Mouse (Mus musculus): ENCODE results near the gene Olfr1045. TPM values are rescaled to one million over a fixed set of nuclear protein-coding genes. Genes with fewer than 3 reads are reported as not detected.
"Not testable (repeated sequence)": the region's sequence is repeated elsewhere in the genome, so short reads cannot be mapped to it uniquely, and the experiment has no call there.

The Olfr1045 gene
- polyA plus RNA-seq, 2 experiments: not detected

GRCm38 (mm10) chr2:86179950-86180349, 22.9 kb downstream of the Olfr1045 start:
- Histone ChIP-seq H3K27ac (replicated peaks; ENCODE audit: low read depth, low read length) (no peak overlapping the region), H3K4me1 (ENCODE audit: control insufficient read depth, insufficient read depth, low read length) (no peaks in the 10 kb centered on the region), H3K9me3 (ENCODE audit: control insufficient read depth, low read length) (no peaks in the 10 kb centered on the region), H3K27me3 (ENCODE audit: control insufficient read depth, insufficient read depth, low read length) (no peaks in the 10 kb centered on the region), H3K4me2 (replicated peaks; ENCODE audit: low read depth, low read length, severe bottlenecking) (no peak overlapping the region), H3K36me3 (ENCODE audit: control insufficient read depth, insufficient read depth, low read length) (no peaks in the 10 kb centered on the region), H3K9ac (ENCODE audit: low read depth, low read length, severe bottlenecking) (no peak overlapping the region), H3K4me3 (replicated peaks; ENCODE audit: low read length) (no peak overlapping the region)
- DNase-seq (ENCODE audit: low spot score) (no peak), ATAC-seq (ENCODE audit: low FRiP score, low read depth) (no peak)
- 69% methylated on average over 3 of the region's 3 CpGs for WGBS
- TF ChIP-seq POLR2A (IDR thresholded peaks at IDR 0.05; ENCODE audit: borderline replicate concordance, extremely low read depth, insufficient read depth, insufficient read length): no peak

DNA sequence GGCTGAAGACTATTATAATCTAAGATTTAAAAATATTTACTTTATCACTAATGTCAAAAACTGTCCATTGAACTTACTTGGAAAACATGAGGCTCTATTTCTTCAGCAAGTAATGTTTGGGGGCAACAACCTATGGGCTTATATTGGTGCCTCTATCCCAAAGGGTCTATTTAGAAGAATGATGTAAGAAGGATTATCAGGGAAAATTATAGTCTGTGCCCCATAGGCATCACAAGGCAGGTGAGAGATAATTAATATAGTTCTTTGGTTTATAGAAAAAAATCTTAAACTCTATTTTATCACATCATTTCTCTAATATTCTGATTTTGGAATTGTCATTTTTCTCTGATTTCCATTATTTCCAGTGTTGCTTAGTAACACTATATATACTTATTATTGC, 25.1 kb downstream of the Olfr1045 start, which contains the start of gene Olfr1044:
Gene Olfr1044 (minus strand): TSS at position 101 of the 400 bp plus-strand sequence.
- Histone ChIP-seq H3K36me3 (ENCODE audit: control insufficient read depth, insufficient read depth, low read length) (no peaks in the 10 kb centered on the region), H3K4me3 (replicated peaks; ENCODE audit: low read length) (no peak within 1 kb of the TSS), H3K27ac (replicated peaks; ENCODE audit: low read depth, low read length) (no peak within 1 kb of the TSS), H3K4me1 (ENCODE audit: control insufficient read depth, insufficient read depth, low read length) (no peaks in the 10 kb centered on the region), H3K4me2 (replicated peaks; ENCODE audit: low read depth, low read length, severe bottlenecking) (no peak within 1 kb of the TSS), H3K9me3 (ENCODE audit: control insufficient read depth, low read length) (no peaks in the 10 kb centered on the region), H3K27me3 (ENCODE audit: control insufficient read depth, insufficient read depth, low read length) (no peaks in the 10 kb centered on the region), H3K9ac (ENCODE audit: low read depth, low read length, severe bottlenecking) (no peak within 1 kb of the TSS)
- ATAC-seq (ENCODE audit: low FRiP score, low read depth) (no peak), DNase-seq (ENCODE audit: low spot score) (no peak)
- TF ChIP-seq POLR2A (IDR thresholded peaks at IDR 0.05; ENCODE audit: borderline replicate concordance, extremely low read depth, insufficient read depth, insufficient read length): no peak

DNA sequence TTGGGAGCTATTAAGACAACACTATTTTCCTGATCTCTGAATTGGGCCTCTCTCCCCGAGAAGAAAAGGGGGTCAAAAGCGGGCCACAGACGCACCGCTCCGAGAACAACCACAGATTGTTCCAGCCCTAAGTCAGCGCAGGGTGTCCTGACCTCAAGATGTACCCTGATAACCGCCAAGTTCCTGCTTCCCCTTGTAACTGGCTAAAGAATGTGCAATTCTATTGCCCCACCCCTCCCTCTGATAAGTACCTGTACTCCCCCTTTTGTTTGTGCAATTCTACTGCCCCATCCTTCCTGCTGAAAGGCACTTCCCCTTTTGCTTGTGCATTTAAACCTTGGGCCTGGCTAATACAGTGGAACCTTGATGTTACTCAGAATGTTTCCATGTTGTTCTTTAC, 27.4 kb downstream of the Olfr1045 start:
- not testable (repeated sequence) for DNase-seq (ENCODE audit: low spot score); H3K9ac ChIP-seq (ENCODE audit: low read depth, low read length, severe bottlenecking); ATAC-seq (ENCODE audit: low FRiP score, low read depth); H3K4me1 ChIP-seq (ENCODE audit: control insufficient read depth, insufficient read depth, low read length); H3K4me2 ChIP-seq (replicated peaks; ENCODE audit: low read depth, low read length, severe bottlenecking); H3K36me3 ChIP-seq (ENCODE audit: control insufficient read depth, insufficient read depth, low read length); H3K9me3 ChIP-seq (ENCODE audit: control insufficient read depth, low read length); H3K27me3 ChIP-seq (ENCODE audit: control insufficient read depth, insufficient read depth, low read length); H3K27ac ChIP-seq (replicated peaks; ENCODE audit: low read depth, low read length); H3K4me3 ChIP-seq (replicated peaks; ENCODE audit: low read length)
- WGBS: 86% methylated on average over 7 of the region's 7 CpGs

GRCm38 (mm10) chr2:86167422-86167821, 35.4 kb downstream of the Olfr1045 start, which contains the start of gene Olfr1043:
TSS of gene Olfr1043 (minus strand) at chr2:86167522.
- H3K27ac ChIP-seq (replicated peaks; ENCODE audit: low read depth, low read length): no peak within 1 kb of the TSS
- H3K9me3 ChIP-seq (ENCODE audit: control insufficient read depth, low read length): no peaks in the 10 kb centered on the region
- WGBS: 84% methylated on average over 2 of the region's 2 CpGs
- H3K4me1 ChIP-seq (ENCODE audit: control insufficient read depth, insufficient read depth, low read length): no peaks in the 10 kb centered on the region
- DNase-seq (ENCODE audit: low spot score): no peak
- H3K4me3 ChIP-seq (replicated peaks; ENCODE audit: low read length): no peak within 1 kb of the TSS
- no peaks in the 10 kb centered on the region for H3K27me3 ChIP-seq (ENCODE audit: control insufficient read depth, insufficient read depth, low read length)
- no peak for ATAC-seq (ENCODE audit: low FRiP score, low read depth)
- H3K9ac ChIP-seq (ENCODE audit: low read depth, low read length, severe bottlenecking): no peak within 1 kb of the TSS
- H3K36me3 ChIP-seq (ENCODE audit: control insufficient read depth, insufficient read depth, low read length): no peaks in the 10 kb centered on the region
- no peak for TF ChIP-seq POLR2A (IDR thresholded peaks at IDR 0.05; ENCODE audit: borderline replicate concordance, extremely low read depth, insufficient read depth, insufficient read length)
- no peak within 1 kb of the TSS for H3K4me2 ChIP-seq (replicated peaks; ENCODE audit: low read depth, low read length, severe bottlenecking)

GRCm38 (mm10) chr2:86161738-86162137, 41.1 kb downstream of the Olfr1045 start, which contains the start of gene Olfr1042:
TSS of gene Olfr1042 (minus strand) at chr2:86161838.
- Histone ChIP-seq H3K27me3 (ENCODE audit: control insufficient read depth, insufficient read depth, low read length) (no peaks in the 10 kb centered on the region), H3K4me3 (replicated peaks; ENCODE audit: low read length) (no peak within 1 kb of the TSS), H3K36me3 (ENCODE audit: control insufficient read depth, insufficient read depth, low read length) (no peaks in the 10 kb centered on the region), H3K4me1 (ENCODE audit: control insufficient read depth, insufficient read depth, low read length) (no peaks in the 10 kb centered on the region), H3K4me2 (replicated peaks; ENCODE audit: low read depth, low read length, severe bottlenecking) (no peak within 1 kb of the TSS), H3K27ac (replicated peaks; ENCODE audit: low read depth, low read length) (no peak within 1 kb of the TSS), H3K9me3 (ENCODE audit: control insufficient read depth, low read length) (no peaks in the 10 kb centered on the region), H3K9ac (ENCODE audit: low read depth, low read length, severe bottlenecking) (no peak within 1 kb of the TSS)
- DNase-seq (ENCODE audit: low spot score) (no peak), ATAC-seq (ENCODE audit: low FRiP score, low read depth) (no peak)
- 80% methylated on average over 2 of the region's 2 CpGs for WGBS
- TF ChIP-seq POLR2A (IDR thresholded peaks at IDR 0.05; ENCODE audit: borderline replicate concordance, extremely low read depth, insufficient read depth, insufficient read length): no peak

GRCm38 (mm10) chr2:86146632-86147031, 56.2 kb downstream of the Olfr1045 start, which contains the start of gene Olfr1040:
TSS of gene Olfr1040 (minus strand) at chr2:86146732.
- WGBS: 75% methylated on average over 1 of the region's 1 CpGs

More at GRCm38 (mm10) chr2:86146632-86147031, 56.2 kb downstream of the Olfr1045 start, which contains the start of gene Olfr1040:
- Histone ChIP-seq H3K4me3 (replicated peaks; ENCODE audit: low read length) (no peak within 1 kb of the TSS), H3K4me1 (ENCODE audit: control insufficient read depth, insufficient read depth, low read length) (no peaks in the 10 kb centered on the region), H3K36me3 (ENCODE audit: control insufficient read depth, insufficient read depth, low read length) (no peaks in the 10 kb centered on the region), H3K9ac (ENCODE audit: low read depth, low read length, severe bottlenecking) (no peak within 1 kb of the TSS), H3K4me2 (replicated peaks; ENCODE audit: low read depth, low read length, severe bottlenecking) (no peak within 1 kb of the TSS), H3K9me3 (ENCODE audit: control insufficient read depth, low read length) (no peaks in the 10 kb centered on the region), H3K27ac (replicated peaks; ENCODE audit: low read depth, low read length) (no peak within 1 kb of the TSS), H3K27me3 (ENCODE audit: control insufficient read depth, insufficient read depth, low read length) (no peaks in the 10 kb centered on the region)
- TF ChIP-seq POLR2A (IDR thresholded peaks at IDR 0.05; ENCODE audit: borderline replicate concordance, extremely low read depth, insufficient read depth, insufficient read length): no peak
- ATAC-seq (ENCODE audit: low FRiP score, low read depth) (no peak), DNase-seq (ENCODE audit: low spot score) (no peak)

Other genes starting within 250 kb of the Olfr1045 start
- not detected in 2 replicates for gene Olfr1029, start 229.1 kb downstream of the Olfr1045 start, polyA plus RNA-seq (2012; rRNA removed)
- gene Olfr1029, start 229.1 kb downstream of the Olfr1045 start, polyA plus RNA-seq (2014; fragmentation: Nextera tagmentation; extraction: Ambion mirVana): not detected in 2 replicates
- gene Olfr1030, start 223.7 kb downstream of the Olfr1045 start, polyA plus RNA-seq (2012; rRNA removed): not detected in 2 replicates
- not detected in 2 replicates for gene Olfr1030, start 223.7 kb downstream of the Olfr1045 start, polyA plus RNA-seq (2014; fragmentation: Nextera tagmentation; extraction: Ambion mirVana)
- gene Olfr1031, start 212.7 kb downstream of the Olfr1045 start, polyA plus RNA-seq (2012; rRNA removed): not detected in 2 replicates
- not detected in 2 replicates for gene Olfr1031, start 212.7 kb downstream of the Olfr1045 start, polyA plus RNA-seq (2014; fragmentation: Nextera tagmentation; extraction: Ambion mirVana)
- not detected in 2 replicates for gene Olfr1032, start 197.5 kb downstream of the Olfr1045 start, polyA plus RNA-seq (2012; rRNA removed)
- gene Olfr1032, start 197.5 kb downstream of the Olfr1045 start, polyA plus RNA-seq (2014; fragmentation: Nextera tagmentation; extraction: Ambion mirVana): not detected in 2 replicates
- 0.67 and 0.73 TPM in 2 replicates for gene Olfr1033, start 182.4 kb downstream of the Olfr1045 start, polyA plus RNA-seq (2012; rRNA removed)
- gene Olfr1033, start 182.4 kb downstream of the Olfr1045 start, polyA plus RNA-seq (2014; fragmentation: Nextera tagmentation; extraction: Ambion mirVana): 0.39 and 1.1 TPM in 2 replicates
- 0.12 and 0.13 TPM in 2 replicates for gene Olfr1034, start 157.1 kb downstream of the Olfr1045 start, polyA plus RNA-seq (2012; rRNA removed)
- gene Olfr1034, start 157.1 kb downstream of the Olfr1045 start, polyA plus RNA-seq (2014; fragmentation: Nextera tagmentation; extraction: Ambion mirVana): not detected in 2 replicates
- gene Olfr1036, start 129.0 kb downstream of the Olfr1045 start, polyA plus RNA-seq (2012; rRNA removed): not detected in 2 replicates
- not detected in 2 replicates for gene Olfr1036, start 129.0 kb downstream of the Olfr1045 start, polyA plus RNA-seq (2014; fragmentation: Nextera tagmentation; extraction: Ambion mirVana)
- gene Olfr1037, start 115.6 kb downstream of the Olfr1045 start, polyA plus RNA-seq (2012; rRNA removed): not detected in 2 replicates
- gene Olfr1037, start 115.6 kb downstream of the Olfr1045 start, polyA plus RNA-seq (2014; fragmentation: Nextera tagmentation; extraction: Ambion mirVana): not detected in 2 replicates
- gene Olfr1039, start 67.1 kb downstream of the Olfr1045 start, polyA plus RNA-seq (2012; rRNA removed): not detected in 2 replicates
- gene Olfr1039, start 67.1 kb downstream of the Olfr1045 start, polyA plus RNA-seq (2014; fragmentation: Nextera tagmentation; extraction: Ambion mirVana): not detected in 2 replicates
- not detected in 2 replicates for gene Olfr1040, start 56.3 kb downstream of the Olfr1045 start, polyA plus RNA-seq (2012; rRNA removed)
- gene Olfr1040, start 56.3 kb downstream of the Olfr1045 start, polyA plus RNA-seq (2014; fragmentation: Nextera tagmentation; extraction: Ambion mirVana): not detected in 2 replicates
- gene Olfr1042, start 41.2 kb downstream of the Olfr1045 start, polyA plus RNA-seq (2012; rRNA removed): not detected in 2 replicates
- gene Olfr1042, start 41.2 kb downstream of the Olfr1045 start, polyA plus RNA-seq (2014; fragmentation: Nextera tagmentation; extraction: Ambion mirVana): not detected in 2 replicates
- gene Olfr1043, start 35.5 kb downstream of the Olfr1045 start, polyA plus RNA-seq (2012; rRNA removed): not detected in 2 replicates
- gene Olfr1043, start 35.5 kb downstream of the Olfr1045 start, polyA plus RNA-seq (2014; fragmentation: Nextera tagmentation; extraction: Ambion mirVana): not detected in 2 replicates
- not detected in 2 replicates for gene Olfr1044, start 25.2 kb downstream of the Olfr1045 start, polyA plus RNA-seq (2012; rRNA removed)
- not detected in 2 replicates for gene Olfr1044, start 25.2 kb downstream of the Olfr1045 start, polyA plus RNA-seq (2014; fragmentation: Nextera tagmentation; extraction: Ambion mirVana)
- not detected in 2 replicates for gene Olfr52, start 17.3 kb downstream of the Olfr1045 start, polyA plus RNA-seq (2012; rRNA removed)
- not detected in 2 replicates for gene Olfr52, start 17.3 kb downstream of the Olfr1045 start, polyA plus RNA-seq (2014; fragmentation: Nextera tagmentation; extraction: Ambion mirVana)
- gene Olfr1046, start 16.3 kb upstream of the Olfr1045 start, polyA plus RNA-seq (2012; rRNA removed): not detected in 2 replicates
- not detected in 2 replicates for gene Olfr1046, start 16.3 kb upstream of the Olfr1045 start, polyA plus RNA-seq (2014; fragmentation: Nextera tagmentation; extraction: Ambion mirVana)
- not detected in 2 replicates for gene Olfr1047, start 28.4 kb upstream of the Olfr1045 start, polyA plus RNA-seq (2012; rRNA removed)
- gene Olfr1047, start 28.4 kb upstream of the Olfr1045 start, polyA plus RNA-seq (2014; fragmentation: Nextera tagmentation; extraction: Ambion mirVana): not detected in 2 replicates
- gene Olfr1048, start 37.3 kb upstream of the Olfr1045 start, polyA plus RNA-seq (2012; rRNA removed): not detected in 2 replicates
- gene Olfr1048, start 37.3 kb upstream of the Olfr1045 start, polyA plus RNA-seq (2014; fragmentation: Nextera tagmentation; extraction: Ambion mirVana): not detected in 2 replicates
- gene Olfr1049, start 55.3 kb upstream of the Olfr1045 start, polyA plus RNA-seq (2012; rRNA removed): not detected in 2 replicates
- not detected in 2 replicates for gene Olfr1049, start 55.3 kb upstream of the Olfr1045 start, polyA plus RNA-seq (2014; fragmentation: Nextera tagmentation; extraction: Ambion mirVana)
- not detected in 2 replicates for gene Olfr1051, start 76.1 kb upstream of the Olfr1045 start, polyA plus RNA-seq (2012; rRNA removed)
- gene Olfr1051, start 76.1 kb upstream of the Olfr1045 start, polyA plus RNA-seq (2014; fragmentation: Nextera tagmentation; extraction: Ambion mirVana): not detected in 2 replicates
- not detected in 2 replicates for gene Olfr1052, start 89.4 kb upstream of the Olfr1045 start, polyA plus RNA-seq (2012; rRNA removed)
- gene Olfr1052, start 89.4 kb upstream of the Olfr1045 start, polyA plus RNA-seq (2014; fragmentation: Nextera tagmentation; extraction: Ambion mirVana): not detected in 2 replicates
- not detected in 2 replicates for gene Olfr1053, start 112.3 kb upstream of the Olfr1045 start, polyA plus RNA-seq (2012; rRNA removed)
- gene Olfr1053, start 112.3 kb upstream of the Olfr1045 start, polyA plus RNA-seq (2014; fragmentation: Nextera tagmentation; extraction: Ambion mirVana): not detected in 2 replicates
- not detected in 2 replicates for gene Olfr1054, start 132.4 kb upstream of the Olfr1045 start, polyA plus RNA-seq (2012; rRNA removed)
- not detected in 2 replicates for gene Olfr1054, start 132.4 kb upstream of the Olfr1045 start, polyA plus RNA-seq (2014; fragmentation: Nextera tagmentation; extraction: Ambion mirVana)
- gene Olfr1055, start 147.3 kb upstream of the Olfr1045 start, polyA plus RNA-seq (2012; rRNA removed): not detected in 2 replicates
- gene Olfr1055, start 147.3 kb upstream of the Olfr1045 start, polyA plus RNA-seq (2014; fragmentation: Nextera tagmentation; extraction: Ambion mirVana): not detected in 2 replicates
- not detected in 2 replicates for gene Olfr1056, start 159.5 kb upstream of the Olfr1045 start, polyA plus RNA-seq (2012; rRNA removed)
- gene Olfr1056, start 159.5 kb upstream of the Olfr1045 start, polyA plus RNA-seq (2014; fragmentation: Nextera tagmentation; extraction: Ambion mirVana): not detected in 2 replicates
- gene Olfr1057, start 175.4 kb upstream of the Olfr1045 start, polyA plus RNA-seq (2012; rRNA removed): not detected in 2 replicates
- not detected in 2 replicates for gene Olfr1057, start 175.4 kb upstream of the Olfr1045 start, polyA plus RNA-seq (2014; fragmentation: Nextera tagmentation; extraction: Ambion mirVana)
- not detected in 2 replicates for gene Olfr1058, start 185.6 kb upstream of the Olfr1045 start, polyA plus RNA-seq (2012; rRNA removed)
- not detected in 2 replicates for gene Olfr1058, start 185.6 kb upstream of the Olfr1045 start, polyA plus RNA-seq (2014; fragmentation: Nextera tagmentation; extraction: Ambion mirVana)
- not detected in 2 replicates for gene Olfr1061, start 211.0 kb upstream of the Olfr1045 start, polyA plus RNA-seq (2012; rRNA removed)
- gene Olfr1061, start 211.0 kb upstream of the Olfr1045 start, polyA plus RNA-seq (2014; fragmentation: Nextera tagmentation; extraction: Ambion mirVana): not detected in 2 replicates
- not detected in 2 replicates for gene Olfr1062, start 223.7 kb upstream of the Olfr1045 start, polyA plus RNA-seq (2012; rRNA removed)
- not detected in 2 replicates for gene Olfr1062, start 223.7 kb upstream of the Olfr1045 start, polyA plus RNA-seq (2014; fragmentation: Nextera tagmentation; extraction: Ambion mirVana)
- not detected in 2 replicates for gene Olfr1065, start 247.6 kb upstream of the Olfr1045 start, polyA plus RNA-seq (2012; rRNA removed)
- not detected in 2 replicates for gene Olfr1065, start 247.6 kb upstream of the Olfr1045 start, polyA plus RNA-seq (2014; fragmentation: Nextera tagmentation; extraction: Ambion mirVana)

Data from limb, embryonic 14.5 days (tissue).